Mouse (Mus musculus): ENCODE measurements around the gene Hoxb6. TPM values are rescaled to one million over a fixed set of nuclear protein-coding genes. Genes with fewer than 3 reads are reported as not detected.

Hoxb6 gene
- polyA plus RNA-seq, 1 experiment from 2014 or later = 0.31 TPM

- Histone ChIP-seq H3K9me3 (no peaks in the 10 kb centered on the region), H3K27ac (no peak overlapping the region), H3K36me3 (no peaks in the 10 kb centered on the region), H3K4me1 (replicated peaks) (peaks cover 14% of the 10 kb centered on the region), H3K27me3 (ENCODE audit: insufficient read depth, poor library complexity, severe bottlenecking) (peaks cover 100% of the 10 kb centered on the region), H3K4me3 (no peak overlapping the region)
- no peak for DNase-seq (ENCODE audit: low spot score)
- WGBS = under 1% methylated on average over 58 of the region's 58 CpGs
Measured at GRCm38 (mm10) chr11:96272024-96272921, 20.0 kb upstream of the Hoxb6 start.

GRCm38 (mm10) chr11:96274428-96274827 lies 17.8 kb upstream of the Hoxb6 start:
- Histone ChIP-seq H3K4me3 (no peak overlapping the region), H3K9me3 (no peaks in the 10 kb centered on the region), H3K4me1 (replicated peaks) (peaks cover 14% of the 10 kb centered on the region), H3K27ac (no peak overlapping the region), H3K36me3 (no peaks in the 10 kb centered on the region), H3K27me3 (ENCODE audit: insufficient read depth, poor library complexity, severe bottlenecking) (peaks cover 100% of the 10 kb centered on the region)
- no peak for DNase-seq (ENCODE audit: low spot score)
- 4% methylated on average over 10 of the region's 10 CpGs for WGBS

- Histone ChIP-seq H3K36me3 (no peaks in the 10 kb centered on the region), H3K27me3 (ENCODE audit: insufficient read depth, poor library complexity, severe bottlenecking) (peaks cover 100% of the 10 kb centered on the region), H3K4me3 (no peak overlapping the region), H3K9me3 (no peaks in the 10 kb centered on the region), H3K4me1 (replicated peaks) (peaks cover 14% of the 10 kb centered on the region), H3K27ac (no peak overlapping the region)
- WGBS = 6% methylated on average over 4 of the region's 4 CpGs
- DNase-seq (ENCODE audit: low spot score) = no peak
Measured at GRCm38 (mm10) chr11:96275896-96276295, 16.4 kb upstream of the Hoxb6 start.

- no peak for DNase-seq (ENCODE audit: low spot score)
- H3K4me1 ChIP-seq (replicated peaks) = peaks cover 1% of the 10 kb centered on the region
- no peak overlapping the region for H3K27ac ChIP-seq
- WGBS = under 1% methylated on average over 35 of the region's 35 CpGs
- H3K27me3 ChIP-seq (ENCODE audit: insufficient read depth, poor library complexity, severe bottlenecking) = peaks cover 100% of the 10 kb centered on the region
- no peak overlapping the region for H3K4me3 ChIP-seq
- no peaks in the 10 kb centered on the region for H3K36me3 ChIP-seq
- no peaks in the 10 kb centered on the region for H3K9me3 ChIP-seq
Measured at GRCm38 (mm10) chr11:96277151-96278044, 14.9 kb upstream of the Hoxb6 start.

GRCm38 (mm10) chr11:96278324-96278723 lies 14.0 kb upstream of the Hoxb6 start:
- WGBS = 19% methylated on average over 14 of the region's 14 CpGs
- H3K4me1 ChIP-seq (replicated peaks) = peaks cover 5% of the 10 kb centered on the region; the same call in 1 of the 2 replicates
- no peak for DNase-seq (ENCODE audit: low spot score)
- peaks cover 100% of the 10 kb centered on the region for H3K27me3 ChIP-seq (ENCODE audit: insufficient read depth, poor library complexity, severe bottlenecking)
- no peak overlapping the region for H3K4me3 ChIP-seq
- no peak overlapping the region for H3K27ac ChIP-seq
- no peaks in the 10 kb centered on the region for H3K9me3 ChIP-seq
- no peaks in the 10 kb centered on the region for H3K36me3 ChIP-seq

- peak; percentile 84 for DNase-seq (ENCODE audit: low spot score)
- Histone ChIP-seq H3K27me3 (ENCODE audit: insufficient read depth, poor library complexity, severe bottlenecking) (peaks cover 100% of the 10 kb centered on the region), H3K36me3 (no peaks in the 10 kb centered on the region), H3K4me1 (replicated peaks) (peaks cover 5% of the 10 kb centered on the region), H3K27ac (no peak overlapping the region), H3K4me3 (no peak overlapping the region), H3K9me3 (no peaks in the 10 kb centered on the region)
- WGBS = under 1% methylated on average over 9 of the region's 9 CpGs
Measured at GRCm38 (mm10) chr11:96278773-96279172, 13.5 kb upstream of the Hoxb6 start.

- H3K27me3 ChIP-seq (ENCODE audit: insufficient read depth, poor library complexity, severe bottlenecking) = peaks cover 100% of the 10 kb centered on the region
- DNase-seq (ENCODE audit: low spot score) = no peak
Measured at GRCm38 (mm10) chr11:96279421-96280233, 12.6 kb upstream of the Hoxb6 start.

GRCm38 (mm10) chr11:96280399-96281378 lies 11.6 kb upstream of the Hoxb6 start:
- no peaks in the 10 kb centered on the region for H3K36me3 ChIP-seq
- DNase-seq (ENCODE audit: low spot score) = no peak
- H3K27ac ChIP-seq = no peak overlapping the region
- no peaks in the 10 kb centered on the region for H3K9me3 ChIP-seq
- peaks cover 21% of the 10 kb centered on the region for H3K4me1 ChIP-seq (replicated peaks)
- H3K27me3 ChIP-seq (ENCODE audit: insufficient read depth, poor library complexity, severe bottlenecking) = peaks cover 100% of the 10 kb centered on the region
- WGBS = 7% methylated on average over 8 of the region's 8 CpGs
- no peak overlapping the region for H3K4me3 ChIP-seq

More at GRCm38 (mm10) chr11:96279421-96280233, 12.6 kb upstream of the Hoxb6 start:
- Histone ChIP-seq H3K27ac (no peak overlapping the region), H3K9me3 (no peaks in the 10 kb centered on the region), H3K4me3 (no peak overlapping the region), H3K36me3 (no peaks in the 10 kb centered on the region), H3K4me1 (replicated peaks) (peaks cover 13% of the 10 kb centered on the region)
- 3% methylated on average over 31 of the region's 31 CpGs for WGBS

- no peak for DNase-seq (ENCODE audit: low spot score)
- Histone ChIP-seq H3K9me3 (no peaks in the 10 kb centered on the region), H3K27ac (no peak overlapping the region), H3K4me3 (no peak overlapping the region), H3K36me3 (no peaks in the 10 kb centered on the region), H3K4me1 (replicated peaks) (peaks cover 21% of the 10 kb centered on the region), H3K27me3 (ENCODE audit: insufficient read depth, poor library complexity, severe bottlenecking) (peaks cover 100% of the 10 kb centered on the region)
- WGBS = 4% methylated on average over 18 of the region's 18 CpGs
Measured at GRCm38 (mm10) chr11:96281396-96281795, 10.9 kb upstream of the Hoxb6 start.

- Histone ChIP-seq H3K4me1 (replicated peaks) (peaks cover 26% of the 10 kb centered on the region), H3K4me3 (no peak within 1 kb of the TSS), H3K9me3 (no peaks in the 10 kb centered on the region), H3K27ac (no peak within 1 kb of the TSS), H3K36me3 (no peaks in the 10 kb centered on the region), H3K27me3 (ENCODE audit: insufficient read depth, poor library complexity, severe bottlenecking) (peaks cover 100% of the 10 kb centered on the region)
- 1% methylated on average over 27 of the region's 27 CpGs for WGBS
- DNase-seq (ENCODE audit: low spot score) = no peak
Measured at GRCm38 (mm10) chr11:96281855-96282570, 10.3 kb upstream of the Hoxb6 start, which contains the start of gene Hoxb8. Gene Hoxb8, plus strand, starts transcription at chr11:96281905.
